Mouse (Mus musculus): ENCODE data around the gene B4galt3.
"Not testable (repeated sequence)": the region's sequence is repeated elsewhere in the genome, so short reads cannot be mapped to it uniquely, and the experiment has no call there.

Gene B4galt3

GRCm38 (mm10) chr1:171239992-171240744 is 30.0 kb upstream of the B4galt3 start:
- in situ Hi-C loops (cut with MboI, MseI): no loop called here

- in situ Hi-C loops (cut with MboI, MseI): no loop called here
Measured at GRCm38 (mm10) chr1:171240911-171241310, 29.2 kb upstream of the B4galt3 start.

GRCm38 (mm10) chr1:171241952-171242351 is 28.2 kb upstream of the B4galt3 start:
- in situ Hi-C loops (cut with MboI, MseI): not testable (repeated sequence)

- in situ Hi-C loops (cut with MboI, MseI): no loop called here
Measured at GRCm38 (mm10) chr1:171245353-171245752, 24.8 kb upstream of the B4galt3 start.

- in situ Hi-C loops (cut with MboI, MseI): no loop called here
Measured at GRCm38 (mm10) chr1:171246709-171247452, 23.2 kb upstream of the B4galt3 start.

- in situ Hi-C loops (cut with MboI, MseI): no loop called here
Measured at GRCm38 (mm10) chr1:171247453-171247841, 22.7 kb upstream of the B4galt3 start.

- in situ Hi-C loops (cut with MboI, MseI): no loop called here
Measured at GRCm38 (mm10) chr1:171247916-171248315, 22.2 kb upstream of the B4galt3 start.

- in situ Hi-C loops (cut with MboI, MseI): no loop called here
Measured at GRCm38 (mm10) chr1:171248386-171249226, 21.5 kb upstream of the B4galt3 start.

- in situ Hi-C loops (cut with MboI, MseI): no loop called here
Measured at GRCm38 (mm10) chr1:171249913-171250600, 20.1 kb upstream of the B4galt3 start, which contains the start of gene Adamts4. Gene Adamts4 (plus strand): TSS chr1:171250421.

GRCm38 (mm10) chr1:171250680-171251593 is 19.2 kb upstream of the B4galt3 start, which contains the start of gene Ndufs2:
Gene Ndufs2 (minus strand): TSS chr1:171251388.
- in situ Hi-C loops (cut with MboI, MseI): no loop called here

GRCm38 (mm10) chr1:171251594-171252324 is 18.4 kb upstream of the B4galt3 start:
- in situ Hi-C loops (cut with MboI, MseI): no loop called here

- in situ Hi-C loops (cut with MboI, MseI): no loop called here
Measured at GRCm38 (mm10) chr1:171252415-171252814, 17.7 kb upstream of the B4galt3 start.

- in situ Hi-C loops (cut with MboI, MseI): no loop called here
Measured at GRCm38 (mm10) chr1:171256095-171256818, 13.9 kb upstream of the B4galt3 start.

GRCm38 (mm10) chr1:171256937-171257548 is 13.1 kb upstream of the B4galt3 start:
- in situ Hi-C loops (cut with MboI, MseI): no loop called here

- in situ Hi-C loops (cut with MboI, MseI): no loop called here
Measured at GRCm38 (mm10) chr1:171257781-171258180, 12.3 kb upstream of the B4galt3 start.

- in situ Hi-C loops (cut with MboI, MseI): no loop called here
Measured at GRCm38 (mm10) chr1:171258921-171259320, 11.2 kb upstream of the B4galt3 start.

- in situ Hi-C loops (cut with MboI, MseI): no loop called here
Measured at GRCm38 (mm10) chr1:171260316-171260715, 9.8 kb upstream of the B4galt3 start.

- in situ Hi-C loops (cut with MboI, MseI): no loop called here
Measured at GRCm38 (mm10) chr1:171262594-171263130, 7.5 kb upstream of the B4galt3 start.
